Mouse (Mus musculus): ENCODE measurements around the gene Gm11172. TPM values are rescaled to one million over a fixed set of nuclear protein-coding genes. Genes with fewer than 3 reads are reported as not detected.
A peak's percentile ranks its signal among the peaks of the same experiment; 100 is the strongest.

The Gm11172 gene
- not detected for total RNA-seq (2021)
- long read RNA-seq, experiment 1, result 0 reads
- long read RNA-seq, experiment 2, result 0 reads

- DNase-seq, result no peak
These were observed at the start of gene Gm11172 for GRCm38 (mm10) chr16:10812865-10813371. Gene Gm11172, plus strand, starts transcription at chr16:10812915.

- DNase-seq, result no peak
These were observed 49.0 kb upstream of the Gm11172 start for GRCm38 (mm10) chr16:10763540-10764264.

GRCm38 (mm10) chr16:10764323-10764722 lies 48.4 kb upstream of the Gm11172 start:
- DNase-seq, result no peak

- DNase-seq, result peak; percentile 76
These were observed 45.6 kb upstream of the Gm11172 start for GRCm38 (mm10) chr16:10767158-10767557.

- no peak for DNase-seq
These were observed 43.9 kb upstream of the Gm11172 start for GRCm38 (mm10) chr16:10768821-10769220.

- DNase-seq, result no peak
These were observed 43.1 kb upstream of the Gm11172 start for GRCm38 (mm10) chr16:10769661-10770060.

GRCm38 (mm10) chr16:10770531-10771325 lies 42.0 kb upstream of the Gm11172 start:
- no peak for DNase-seq

GRCm38 (mm10) chr16:10771769-10772510 lies 40.8 kb upstream of the Gm11172 start:
- DNase-seq, result no peak

GRCm38 (mm10) chr16:10773543-10773942 lies 39.2 kb upstream of the Gm11172 start:
- DNase-seq, result no peak

GRCm38 (mm10) chr16:10774726-10775125 lies 38.0 kb upstream of the Gm11172 start:
- DNase-seq, result no peak

- DNase-seq, result no peak
These were observed 36.4 kb upstream of the Gm11172 start for GRCm38 (mm10) chr16:10776322-10776721.

- no peak for DNase-seq
These were observed 35.0 kb upstream of the Gm11172 start for GRCm38 (mm10) chr16:10777579-10778160.

GRCm38 (mm10) chr16:10780631-10781120 lies 32.0 kb upstream of the Gm11172 start:
- DNase-seq, result no peak

- DNase-seq, result no peak
These were observed 30.8 kb upstream of the Gm11172 start for GRCm38 (mm10) chr16:10781862-10782371.

GRCm38 (mm10) chr16:10782377-10783151 lies 30.2 kb upstream of the Gm11172 start:
- DNase-seq, result no peak

- DNase-seq, result no peak
These were observed 29.6 kb upstream of the Gm11172 start for GRCm38 (mm10) chr16:10783152-10783434.

- DNase-seq, result no peak
These were observed 29.3 kb upstream of the Gm11172 start for GRCm38 (mm10) chr16:10783451-10783850.

GRCm38 (mm10) chr16:10783883-10784792 lies 28.6 kb upstream of the Gm11172 start:
- peak; percentile 60 for DNase-seq

GRCm38 (mm10) chr16:10784793-10785370 lies 27.8 kb upstream of the Gm11172 start:
- DNase-seq, result peak; percentile 97

All from gastrocnemius, postnatal 10 days (tissue).